Mouse (Mus musculus): Measurements from ENCODE around the gene Adk.

DNA sequence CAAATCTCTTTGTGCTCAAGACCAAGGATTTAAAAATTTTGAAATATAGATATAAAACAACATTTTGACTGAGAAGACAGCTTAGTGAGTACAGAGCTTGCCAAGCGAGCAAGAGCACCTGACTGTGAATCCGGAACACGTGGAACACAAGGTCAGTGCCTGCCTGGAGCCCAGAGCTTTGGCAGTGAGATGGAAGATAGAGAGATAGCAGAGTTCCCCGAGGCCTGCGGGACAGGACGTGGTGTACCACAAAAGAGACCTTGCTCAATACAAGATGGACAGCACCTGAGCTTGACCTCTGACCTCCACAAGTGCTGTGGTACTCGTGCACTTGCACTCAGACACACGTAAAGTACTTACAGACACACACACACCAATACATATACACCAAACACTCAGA, 54.2 kb downstream of the Adk start:
- TF ChIP-seq CTCF (IDR thresholded peaks at IDR 0.05; ENCODE audit: low read depth) (no peak), EP300 (IDR thresholded peaks at IDR 0.05; ENCODE audit: low read depth) (no peak)

Measured in heart, postnatal 0 days (tissue).